Mouse (Mus musculus) CH12.LX (cell line): ENCODE data around the gene Rbms2. TPM values are rescaled to one million over a fixed set of nuclear protein-coding genes. Genes with fewer than 3 reads are reported as not detected.

Experiments
- DNase-seq: peaks from one replicate; pipeline ENCODE4 v3.0.0-alpha.2; 2013; ENCODE audit errors: extremely low read depth
- H3K27ac ChIP-seq: 2 replicates; pipeline ENCODE4 v1.5.1; 2012; ENCODE audit warnings: low read depth, mild to moderate bottlenecking, control low read depth, moderate library complexity; ENCODE audit not compliant: insufficient read depth
- H3K27me3 ChIP-seq: replicated peaks from 2 replicates; pipeline ENCODE3; 2012; ENCODE audit warnings: inconsistent platforms
- H3K36me3 ChIP-seq, 2 experiments: replicated peaks in 1 of 2; 2 replicates each; pipeline versions ENCODE3 to v1.6.1; 2012; ENCODE audit warnings: inconsistent platforms in 1 of 2, low read length in 1 of 2, mild to moderate bottlenecking in 1 of 2, mixed read lengths in 1 of 2, moderate library complexity in 1 of 2; ENCODE audit not compliant: control insufficient read depth in 1 of 2, insufficient read depth in 1 of 2
- H3K4me1 ChIP-seq, 2 experiments: 2 replicates each; pipeline ENCODE4 v1.6.1; 2012; ENCODE audit warnings: inconsistent platforms in 1 of 2, moderate library complexity in 1 of 2; ENCODE audit not compliant: insufficient read depth in 2 of 2, control insufficient read depth in 1 of 2
- H3K4me2 ChIP-seq: 2 replicates; pipeline ENCODE4 v1.6.1; 2012; ENCODE audit warnings: low read depth, mild to moderate bottlenecking, control low read depth; ENCODE audit not compliant: poor library complexity, insufficient read depth, severe bottlenecking
- H3K4me3 ChIP-seq, 3 experiments: fragments of 150-350 bp in 1 of 3; sonication (generic) in 1 of 3; replicated peaks in 1 of 3; 2 replicates each; pipeline versions ENCODE3 to v1.5.1; 2011 to 2012; ENCODE audit warnings: low read depth in 2 of 3, low read length in 2 of 3, mild to moderate bottlenecking in 2 of 3, moderate library complexity in 2 of 3, control low read depth in 1 of 3, improper control_type of control experiment in 1 of 3, inconsistent platforms in 1 of 3, mixed read lengths in 1 of 3; ENCODE audit not compliant: poor library complexity in 1 of 3
- H3K79me2 ChIP-seq: replicated peaks from 2 replicates; pipeline ENCODE4 v1.6.1; 2012; ENCODE audit warnings: mild to moderate bottlenecking, moderate library complexity; ENCODE audit not compliant: control insufficient read depth, poor library complexity, insufficient read depth, severe bottlenecking; ENCODE audit errors: extremely low read depth
- H3K9ac ChIP-seq: 2 replicates; pipeline ENCODE4 v1.6.1; 2012; ENCODE audit warnings: low read depth, mild to moderate bottlenecking, control low read depth, moderate library complexity; ENCODE audit not compliant: insufficient read depth
- H3K9me3 ChIP-seq: replicated peaks from 2 replicates; pipeline ENCODE3; 2012; ENCODE audit warnings: low read length, inconsistent platforms, mixed read lengths
- BHLHE40 ChIP-seq: IDR thresholded peaks from 2 replicates; pipeline ENCODE4 v1.6.1; 2011; ENCODE audit warnings: mild to moderate bottlenecking, low read depth, low read length, improper control_type of control experiment
- ELF1 ChIP-seq: IDR thresholded peaks from 2 replicates; pipeline ENCODE4 v1.6.1; 2014; ENCODE audit warnings: low read depth, mild to moderate bottlenecking, inconsistent platforms, low read length, improper control_type of control experiment
- HCFC1 ChIP-seq: IDR thresholded peaks from 2 replicates; pipeline ENCODE4 v1.6.1; 2012; ENCODE audit warnings: low read depth, mild to moderate bottlenecking, inconsistent platforms, low read length, improper control_type of control experiment
- IRF4 ChIP-seq: IDR thresholded peaks from 2 replicates; pipeline ENCODE4 v1.6.1; 2014; ENCODE audit warnings: low read depth, mild to moderate bottlenecking, inconsistent platforms, low read length, improper control_type of control experiment
- JUN ChIP-seq: IDR thresholded peaks from 2 replicates; pipeline ENCODE4 v1.6.1; 2011; ENCODE audit warnings: low read depth, mild to moderate bottlenecking, low read length, improper control_type of control experiment, moderate library complexity; ENCODE audit not compliant: insufficient read depth
- JUND ChIP-seq: conservative IDR thresholded peaks from 2 replicates; pipeline ENCODE4 v1.6.1; 2011; ENCODE audit warnings: low read depth, low read length, improper control_type of control experiment
- MAFK ChIP-seq: IDR thresholded peaks from 2 replicates; pipeline ENCODE4 v1.6.1; 2011; ENCODE audit warnings: low read length, improper control_type of control experiment; ENCODE audit not compliant: insufficient replicate concordance
- MAZ ChIP-seq: IDR thresholded peaks from 2 replicates; pipeline ENCODE4 v1.6.1; 2012; ENCODE audit warnings: low read depth, mild to moderate bottlenecking, inconsistent platforms, low read length, improper control_type of control experiment, moderate library complexity
- NELFE ChIP-seq: IDR thresholded peaks from 2 replicates; pipeline ENCODE4 v1.6.1; 2011; ENCODE audit warnings: low read depth, low read length, improper control_type of control experiment
- PAX5 ChIP-seq: IDR thresholded peaks from 2 replicates; pipeline ENCODE4 v1.6.1; 2012; ENCODE audit warnings: low read length, inconsistent platforms, mixed read lengths
- POLR2A ChIP-seq: IDR thresholded peaks from 2 replicates; pipeline ENCODE4 v1.6.1; 2011; ENCODE audit warnings: low read depth, mild to moderate bottlenecking, improper control_type of control experiment, low read length
- POLR2AphosphoS2 ChIP-seq: IDR thresholded peaks from 2 replicates; pipeline ENCODE4 v1.6.1; 2011; ENCODE audit warnings: low read depth, low read length, improper control_type of control experiment
- RAD21 ChIP-seq: IDR thresholded peaks from 2 replicates; pipeline ENCODE4 v1.6.1; 2011; ENCODE audit warnings: low read depth, mild to moderate bottlenecking, low read length, improper control_type of control experiment, moderate library complexity
- SIN3A ChIP-seq: IDR thresholded peaks from 2 replicates; pipeline ENCODE4 v1.6.1; 2012; ENCODE audit warnings: low read length, improper control_type of control experiment, inconsistent platforms
- TCF12 ChIP-seq: IDR thresholded peaks from 2 replicates; pipeline ENCODE4 v1.6.1; 2014; ENCODE audit warnings: low read depth, mild to moderate bottlenecking, inconsistent platforms, low read length, improper control_type of control experiment
- UBTF ChIP-seq: IDR thresholded peaks from 2 replicates; pipeline ENCODE4 v1.6.1; 2012; ENCODE audit warnings: low read depth, mild to moderate bottlenecking, inconsistent platforms, low read length, improper control_type of control experiment, moderate library complexity
- ZC3H11A ChIP-seq: IDR thresholded peaks from 2 replicates; pipeline ENCODE4 v1.6.1; 2012; ENCODE audit warnings: low read depth, mild to moderate bottlenecking, inconsistent platforms, low read length, improper control_type of control experiment
- dilution Hi-C: fragments of 300-500 bp; cut with MboI; formaldehyde crosslinking; loops from 2 replicates; pipeline ENCODE4 v1.14.3; 2020; ENCODE audit warnings: low sequenced_read_pairs; ENCODE audit not compliant: extremely low pct_unique_long_range_greater_than_20kb, extremely low pct_ligation_motif_present
- in situ Hi-C: fragments of 300-500 bp; cut with MboI; formaldehyde crosslinking; loops from 3 replicates; pipeline ENCODE4 v1.14.3; 2019; ENCODE audit warnings: low sequenced_read_pairs, low pct_ligation_motif_present, low pct_unique_long_range_greater_than_20kb, mixed read lengths
- polyA plus RNA-seq: library from polyadenylated mRNA; unstranded; fragments of >175 nt; gene quantifications from 2 replicates; pipeline ENCODE4 v1.2.1, GENCODE M21; 2012; ENCODE audit warnings: low read depth; ENCODE audit not compliant: insufficient read length
- total RNA-seq, 2 experiments: library from RNA; depleted of rRNA; stranded (reverse); fragments of 300-350 nt in 1 of 2; fragments of >200 nt in 1 of 2; gene quantifications; 2 replicates each; pipeline ENCODE4 v1.2.3; 2012 to 2014

The Rbms2 gene
- total and polyA plus RNA-seq, 3 experiments = 9.1 to 36.6 (median 9.8) TPM

- dilution Hi-C loops = no loop called here
- peak; percentile 75 for DNase-seq
- TF ChIP-seq MAFK (no peak), RAD21 (no peak), SIN3A (peak; percentile 99), POLR2A (peak; percentile 52; the same call in 1 of the 2 replicates), MAZ (peak; percentile 85), TCF12 (peak; percentile 19; the same call in 1 of the 2 replicates), POLR2AphosphoS2 (no peak), HCFC1 (peak; percentile 78), PAX5 (no peak), ZC3H11A (no peak), BHLHE40 (peak; percentile 25; the same call in 1 of the 2 replicates), JUND (no peak), ELF1 (peak; percentile 54; the same call in 1 of the 2 replicates), IRF4 (peak; percentile 69; the same call in 1 of the 2 replicates), UBTF (peak; percentile 77)
- TF ChIP-seq, all 38 proteins: peak for 9
- H3K9ac ChIP-seq = peak overlapping the region; percentile 86
- H3K79me2 ChIP-seq = peaks cover 51% of the 10 kb centered on the region
- H3K4me3 ChIP-seq = peak overlapping the region; percentile 77 to 87 (median 84)
- peak overlapping the region; percentile 65; the same call in 1 of the 2 replicates for H3K27ac ChIP-seq
- no peaks in the 10 kb centered on the region for H3K9me3 ChIP-seq
- H3K27me3 ChIP-seq = no peaks in the 10 kb centered on the region
- peaks cover 0 to 15% of the 10 kb centered on the region in 2 experiments for H3K36me3 ChIP-seq
- in situ Hi-C loops = loop anchor here (10.0 kb wide), 1 partner anchor 48 kb away; no protein-coding TSS in a partner anchor
- H3K4me2 ChIP-seq = peak overlapping the region; percentile 89
- H3K4me1 ChIP-seq = peaks cover 4 to 42% of the 10 kb centered on the region in 2 experiments; a peak in 3 of 4 replicates
These were observed 83.2 kb downstream of the Rbms2 start for GRCm38 (mm10) chr10:128096693-128097586.

GRCm38 (mm10) chr10:128096313-128096692 lies 83.8 kb downstream of the Rbms2 start:
- Histone ChIP-seq H3K36me3 (peaks cover 0 to 11% of the 10 kb centered on the region in 2 experiments), H3K27me3 (no peaks in the 10 kb centered on the region), H3K79me2 (peaks cover 45% of the 10 kb centered on the region), H3K4me2 (peak overlapping the region; percentile 81), H3K4me1 (peaks cover 4 to 42% of the 10 kb centered on the region in 2 experiments; a peak in 3 of 4 replicates), H3K27ac (no peak overlapping the region), H3K9ac (peak overlapping the region; percentile 31; the same call in 1 of the 2 replicates), H3K4me3 (peak overlapping the region; percentile 18 to 84 (median 50)), H3K9me3 (no peaks in the 10 kb centered on the region)
- in situ Hi-C loops (loop anchor here (10.0 kb wide), 1 partner anchor 48 kb away; no protein-coding TSS in a partner anchor), dilution Hi-C loops (no loop called here)
- no peak for DNase-seq
- no peak for TF ChIP-seq JUN
- no peak for TF ChIP-seq NELFE
- TF ChIP-seq POLR2A = no peak
